Mouse (Mus musculus) myocyte (in vitro differentiated cells): ENCODE measurements around the gene Bola3. TPM values are rescaled to one million over a fixed set of nuclear protein-coding genes. Genes with fewer than 3 reads are reported as not detected.

Source experiments
- H3K27me3 ChIP-seq: one replicate; pipeline ENCODE4 v1.6.1; 2011; ENCODE audit not compliant: control insufficient read depth, insufficient read depth, insufficient read length
- H3K36me3 ChIP-seq: one replicate; pipeline ENCODE4 v1.6.1; 2011; ENCODE audit not compliant: control insufficient read depth, insufficient read depth
- H3K4me2 ChIP-seq: one replicate; pipeline ENCODE4 v1.6.1; 2011; ENCODE audit warnings: low read depth, control low read depth
- H3K4me3 ChIP-seq: one replicate; pipeline ENCODE4 v1.5.1; 2011; ENCODE audit warnings: mild to moderate bottlenecking, control low read depth, moderate library complexity
- H3K79me2 ChIP-seq: one replicate; pipeline ENCODE4 v1.6.1; 2011; ENCODE audit not compliant: control insufficient read depth, insufficient read depth
- H3ac ChIP-seq: one replicate; pipeline ENCODE4 v1.6.1; 2011; ENCODE audit not compliant: control insufficient read depth, insufficient read length
- CEBPB ChIP-seq: IDR thresholded peaks from 2 replicates; pipeline ENCODE4 v1.6.1; 2011; ENCODE audit warnings: mild to moderate bottlenecking, moderate library complexity; ENCODE audit not compliant: poor library complexity, insufficient read depth, severe bottlenecking
- E2F4 ChIP-seq: IDR thresholded peaks from one replicate; pipeline ENCODE4 v1.6.1; 2011; ENCODE audit warnings: mild to moderate bottlenecking, control low read depth, moderate library complexity; ENCODE audit not compliant: insufficient read depth
- MAX ChIP-seq: IDR thresholded peaks from one replicate; pipeline ENCODE4 v1.6.1; 2011; ENCODE audit warnings: low read depth, mild to moderate bottlenecking, control low read depth
- MYOD1 ChIP-seq, 3 experiments: IDR thresholded peaks; one replicate each; pipeline ENCODE4 v1.6.1; 2011; ENCODE audit warnings: control low read depth in 2 of 3, low read depth in 2 of 3, mild to moderate bottlenecking in 2 of 3, moderate library complexity in 1 of 3; ENCODE audit not compliant: insufficient read length in 2 of 3, control insufficient read depth in 1 of 3
- MYOG ChIP-seq, 3 experiments: IDR thresholded peaks; one replicate each; pipeline ENCODE4 v1.6.1; 2011; ENCODE audit warnings: control low read depth in 2 of 3, low read depth in 2 of 3, mild to moderate bottlenecking in 2 of 3; ENCODE audit not compliant: insufficient read length in 2 of 3, control insufficient read depth in 1 of 3, insufficient read depth in 1 of 3
- POLR2A ChIP-seq: IDR thresholded peaks from one replicate; pipeline ENCODE4 v1.6.1; 2011; ENCODE audit warnings: low read depth, mild to moderate bottlenecking, control low read depth, moderate library complexity; ENCODE audit not compliant: insufficient read length
- POLR2AphosphoS2 ChIP-seq: IDR thresholded peaks from one replicate; pipeline ENCODE4 v1.6.1; 2011; ENCODE audit warnings: low read depth, control low read depth; ENCODE audit not compliant: insufficient read length
- REST ChIP-seq: IDR thresholded peaks from one replicate; pipeline ENCODE4 v1.6.1; 2011; ENCODE audit warnings: mild to moderate bottlenecking, control low read depth, moderate library complexity; ENCODE audit not compliant: insufficient read depth, insufficient read length
- SRF ChIP-seq: IDR thresholded peaks from one replicate; pipeline ENCODE4 v1.6.1; 2011; ENCODE audit warnings: low read depth; ENCODE audit not compliant: control insufficient read depth, insufficient read length
- TCF12 ChIP-seq: IDR thresholded peaks from one replicate; pipeline ENCODE4 v1.6.1; 2011; ENCODE audit warnings: mild to moderate bottlenecking, control low read depth; ENCODE audit not compliant: poor library complexity, insufficient read depth, severe bottlenecking
- TCF3 ChIP-seq: IDR thresholded peaks from one replicate; pipeline ENCODE4 v1.6.1; 2011; ENCODE audit warnings: low read depth, control low read depth; ENCODE audit not compliant: insufficient read length
- USF1 ChIP-seq: IDR thresholded peaks from one replicate; pipeline ENCODE4 v1.6.1; 2011; ENCODE audit warnings: low read depth, mild to moderate bottlenecking, control low read depth, moderate library complexity
- polyA plus RNA-seq: library from polyadenylated mRNA; unstranded; fragments of >200 nt; fragmentation: generic; extraction: Trizol; gene quantifications from one replicate; pipeline ENCODE4 v1.2.1, GENCODE M21; 2012; ENCODE audit warnings: missing spikeins

The Bola3 gene
- polyA plus RNA-seq, 1 experiment = 104 TPM

- peaks cover 17% of the 10 kb centered on the region for H3K36me3 ChIP-seq
- H3K79me2 ChIP-seq = peaks cover 47% of the 10 kb centered on the region
- TF ChIP-seq MYOD1 (IDR thresholded peaks at IDR 0.05; ENCODE audit: control insufficient read depth in 1 of 3, insufficient read length in 2 of 3, low read depth in 2 of 3) = peak in 1 of 3 experiments; percentile 52
- TF ChIP-seq MYOG (IDR thresholded peaks at IDR 0.05; ENCODE audit: control insufficient read depth in 1 of 3, insufficient read depth in 1 of 3, insufficient read length in 2 of 3, low read depth in 2 of 3) = no peak
- peak; percentile 85 for TF ChIP-seq POLR2A
- peak; percentile 94 for TF ChIP-seq POLR2AphosphoS2
- TF ChIP-seq MAX = peak; percentile 83
- TF ChIP-seq SRF = no peak
- no peak for TF ChIP-seq USF1
- no peak for TF ChIP-seq TCF12
- TF ChIP-seq TCF3 = no peak
- TF ChIP-seq E2F4 = no peak
- no peak for TF ChIP-seq REST
- TF ChIP-seq CEBPB = peak; percentile 74
- H3K27me3 ChIP-seq = no peaks in the 10 kb centered on the region
- peak overlapping the region; percentile 64 for H3K4me2 ChIP-seq
- H3K4me3 ChIP-seq = peak overlapping the region; percentile 76
- H3ac ChIP-seq = peak overlapping the region; percentile 58
These were observed 31.7 kb upstream of the Bola3 start for GRCm38 (mm10) chr6:83317108-83317741.

DNA sequence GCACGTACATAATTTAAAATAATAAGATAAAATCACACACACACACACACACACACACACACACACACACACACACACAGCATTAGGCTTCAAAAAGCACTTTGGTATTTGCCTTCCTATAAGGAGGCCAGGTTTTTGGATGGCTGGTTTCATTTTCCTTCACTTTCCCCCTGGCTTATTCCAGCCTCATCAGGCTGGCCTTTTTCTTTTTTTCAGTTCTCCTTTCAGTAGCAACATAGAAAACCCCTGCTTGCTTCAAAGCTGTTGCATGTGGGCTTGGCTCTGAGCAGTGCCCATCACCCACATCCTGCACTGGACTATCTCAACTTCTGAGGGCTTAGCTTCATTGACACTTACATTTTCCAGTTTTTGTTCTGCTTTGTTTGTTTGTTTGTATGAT, 27.0 kb upstream of the Bola3 start:
- Histone ChIP-seq H3K79me2 (peaks cover 7% of the 10 kb centered on the region), H3K4me3 (no peak overlapping the region), H3K36me3 (no peaks in the 10 kb centered on the region), H3K27me3 (no peaks in the 10 kb centered on the region), H3ac (no peak overlapping the region), H3K4me2 (no peak overlapping the region)
- TF ChIP-seq CEBPB (no peak), USF1 (no peak), MYOG (IDR thresholded peaks at IDR 0.05; ENCODE audit: control insufficient read depth in 1 of 3, insufficient read depth in 1 of 3, insufficient read length in 2 of 3, low read depth in 2 of 3) (no peak), POLR2AphosphoS2 (no peak), TCF12 (no peak)

GRCm38 (mm10) chr6:83322794-83323193, 26.2 kb upstream of the Bola3 start:
- H3K4me2 ChIP-seq = no peak overlapping the region
- no peak for TF ChIP-seq REST
- no peak for TF ChIP-seq USF1
- no peak for TF ChIP-seq CEBPB
- no peak for TF ChIP-seq POLR2AphosphoS2
- TF ChIP-seq MYOG (IDR thresholded peaks at IDR 0.05; ENCODE audit: control insufficient read depth in 1 of 3, insufficient read depth in 1 of 3, insufficient read length in 2 of 3, low read depth in 2 of 3) = no peak
- no peak for TF ChIP-seq TCF3
- TF ChIP-seq TCF12 = no peak
- TF ChIP-seq MAX = no peak
- no peak for TF ChIP-seq SRF
- no peak for TF ChIP-seq POLR2A
- no peak for TF ChIP-seq E2F4
- no peak for TF ChIP-seq MYOD1 (IDR thresholded peaks at IDR 0.05; ENCODE audit: control insufficient read depth in 1 of 3, insufficient read length in 2 of 3, low read depth in 2 of 3)
- no peaks in the 10 kb centered on the region for H3K36me3 ChIP-seq
- H3ac ChIP-seq = no peak overlapping the region
- no peak overlapping the region for H3K4me3 ChIP-seq
- peaks cover 16% of the 10 kb centered on the region for H3K79me2 ChIP-seq
- no peaks in the 10 kb centered on the region for H3K27me3 ChIP-seq

DNA sequence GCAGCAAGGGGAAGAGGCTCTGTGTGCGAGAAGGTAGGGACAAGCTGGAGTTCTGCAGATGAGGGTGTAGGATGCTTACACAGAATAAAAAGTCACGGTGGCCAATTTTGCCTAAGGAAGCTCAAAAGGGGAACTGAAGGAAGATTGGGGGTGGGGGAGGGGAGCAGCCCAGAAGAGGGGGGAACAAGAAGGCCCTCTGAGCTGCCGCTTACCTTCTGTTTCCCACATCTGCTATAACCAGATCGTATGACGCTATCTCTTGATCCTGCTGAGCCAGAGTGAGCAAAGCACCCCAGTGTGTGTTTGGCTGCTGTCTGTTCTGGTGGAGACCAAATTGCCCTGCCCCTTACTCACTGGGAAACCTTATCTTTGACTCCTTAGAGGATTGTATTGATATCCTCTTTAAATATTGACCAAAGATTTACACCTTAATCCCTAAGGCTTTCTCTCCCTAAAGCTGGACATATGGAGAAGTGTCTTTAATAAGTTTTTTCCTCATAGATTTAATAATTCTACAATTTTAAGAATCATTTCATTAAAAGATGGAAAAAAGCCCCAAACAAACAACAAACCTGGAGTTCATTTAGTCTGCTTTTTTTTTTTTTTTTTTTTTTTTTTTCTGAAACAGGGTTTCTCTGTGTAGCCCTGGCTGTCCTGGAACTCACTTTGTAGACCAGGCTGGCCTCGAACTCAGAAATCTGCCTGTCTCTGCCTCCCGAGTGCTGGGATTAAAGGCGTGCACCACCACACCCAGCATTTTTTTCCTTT, 25.1 kb upstream of the Bola3 start:
- no peak overlapping the region for H3K4me3 ChIP-seq
- H3K4me2 ChIP-seq = no peak overlapping the region
- TF ChIP-seq E2F4 (no peak), SRF (no peak), MYOD1 (IDR thresholded peaks at IDR 0.05; ENCODE audit: control insufficient read depth in 1 of 3, insufficient read length in 2 of 3, low read depth in 2 of 3) (no peak)

More for the DNA sequence above, 25.1 kb upstream of the Bola3 start:
- peaks cover 2% of the 10 kb centered on the region for H3K36me3 ChIP-seq
- H3K79me2 ChIP-seq = peaks cover 26% of the 10 kb centered on the region
- H3K27me3 ChIP-seq = no peaks in the 10 kb centered on the region
- no peak overlapping the region for H3ac ChIP-seq
